Mouse (Mus musculus) liver, embryonic 11.5 days (tissue): ENCODE measurements around the gene Znhit6. TPM values are rescaled to one million over a fixed set of nuclear protein-coding genes. Genes with fewer than 3 reads are reported as not detected.

Experiments used
- ATAC-seq: fragments of 200-750 bp; cut with Nextera tagmentation; replicated peaks from 2 replicates; pipeline ENCODE4 v1.8.0; 2017; ENCODE audit warnings: moderate number of reproducible peaks, mild to moderate bottlenecking, moderate TSS enrichment, moderate library complexity; ENCODE audit not compliant: low FRiP score
- DNase-seq: peaks from one replicate; pipeline ENCODE4 v3.0.0-alpha.2; 2017; ENCODE audit warnings: low spot score
- H3K27ac ChIP-seq: fragments of 300-500 bp; sonication (generic); 2 replicates; pipeline ENCODE4 v1.5.1; 2014; ENCODE audit warnings: mild to moderate bottlenecking, low read depth, low read length, control low read depth
- H3K27me3 ChIP-seq: fragments of 300-500 bp; sonication (generic); replicated peaks from 2 replicates; pipeline ENCODE4 v1.6.1; 2014; ENCODE audit warnings: low read length, mixed read lengths; ENCODE audit not compliant: control insufficient read depth, insufficient read depth
- H3K36me3 ChIP-seq: fragments of 300-500 bp; sonication (generic); 2 replicates; pipeline ENCODE4 v1.6.1; 2014; ENCODE audit warnings: mild to moderate bottlenecking, low read length, moderate library complexity, mixed read lengths; ENCODE audit not compliant: control insufficient read depth, insufficient read depth
- H3K4me1 ChIP-seq: fragments of 300-500 bp; sonication (generic); replicated peaks from 2 replicates; pipeline ENCODE4 v1.6.1; 2014; ENCODE audit warnings: low read length, mixed read lengths; ENCODE audit not compliant: control insufficient read depth, insufficient read depth
- H3K4me2 ChIP-seq: fragments of 300-500 bp; sonication (generic); 2 replicates; pipeline ENCODE4 v1.6.1; 2014; ENCODE audit warnings: mild to moderate bottlenecking, control low read depth, moderate library complexity
- H3K4me3 ChIP-seq: fragments of 300-500 bp; sonication (generic); 2 replicates; pipeline ENCODE4 v1.5.1; 2014; ENCODE audit warnings: low read depth, low read length, control low read depth
- H3K9ac ChIP-seq: fragments of 300-500 bp; sonication (generic); 2 replicates; pipeline ENCODE4 v1.6.1; 2014; ENCODE audit warnings: low read depth, low read length, control low read depth
- H3K9me3 ChIP-seq: fragments of 300-500 bp; sonication (generic); 2 replicates; pipeline ENCODE4 v1.6.1; 2016; ENCODE audit warnings: low read length, inconsistent platforms, mixed read lengths; ENCODE audit not compliant: control insufficient read depth
- WGBS: fragments of 180-500 bp; shearing (Covaris S2); extraction: QIAGEN DNeasy Blood & Tissue Kit; methylation state at CpG from one replicate; pipeline ENCODE4 v1.1.7; 2014; 5-methylcytosine and 5-hydroxymethylcytosine counted together
- polyA plus RNA-seq: library from polyadenylated mRNA; unstranded; fragments of >200 nt; fragmentation: Nextera tagmentation; extraction: Ambion mirVana; gene quantifications from 2 replicates; pipeline ENCODE4 v1.2.1, GENCODE M21; 2014

The Znhit6 gene
- polyA plus RNA-seq, 1 experiment from 2014 or later = 38.5 TPM

GRCm38 (mm10) chr3:145626063-145626462, 50.1 kb downstream of the Znhit6 start:
- no peak overlapping the region for H3K27ac ChIP-seq
- no peak overlapping the region for H3K4me3 ChIP-seq
- H3K9ac ChIP-seq = no peak overlapping the region
- no peak overlapping the region for H3K4me2 ChIP-seq
- H3K27me3 ChIP-seq = no peaks in the 10 kb centered on the region
- WGBS = 83% methylated on average over 1 of the region's 1 CpGs
- H3K4me1 ChIP-seq = no peaks in the 10 kb centered on the region
- no peaks in the 10 kb centered on the region for H3K36me3 ChIP-seq
- H3K9me3 ChIP-seq = no peaks in the 10 kb centered on the region
- DNase-seq = no peak
- no peak for ATAC-seq

DNA sequence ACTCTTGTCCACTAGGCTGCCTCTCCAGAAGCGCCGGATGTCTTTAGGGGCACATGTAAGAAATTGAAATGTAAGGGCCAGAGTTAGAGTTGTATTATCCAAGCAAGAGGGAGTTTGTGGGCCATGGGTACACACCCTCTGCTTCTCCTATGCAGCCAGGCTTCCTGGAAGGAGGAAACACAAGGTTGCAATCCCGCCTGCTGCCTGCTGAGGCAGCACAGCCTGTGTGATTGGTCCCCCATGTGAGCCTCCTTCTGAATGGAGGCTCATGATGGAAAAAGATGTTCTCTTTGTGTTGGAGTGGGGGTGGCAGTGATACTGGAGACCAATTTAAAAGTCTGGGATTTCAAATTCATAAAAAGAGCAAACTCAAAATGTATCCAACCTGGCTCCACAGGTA, 51.8 kb downstream of the Znhit6 start:
- no peak for DNase-seq
- Histone ChIP-seq H3K27me3 (no peaks in the 10 kb centered on the region), H3K36me3 (no peaks in the 10 kb centered on the region), H3K9ac (no peak overlapping the region), H3K4me3 (no peak overlapping the region), H3K9me3 (no peaks in the 10 kb centered on the region), H3K27ac (no peak overlapping the region), H3K4me1 (no peaks in the 10 kb centered on the region), H3K4me2 (no peak overlapping the region)
- no peak for ATAC-seq
- 75% methylated on average over 3 of the region's 3 CpGs for WGBS

DNA sequence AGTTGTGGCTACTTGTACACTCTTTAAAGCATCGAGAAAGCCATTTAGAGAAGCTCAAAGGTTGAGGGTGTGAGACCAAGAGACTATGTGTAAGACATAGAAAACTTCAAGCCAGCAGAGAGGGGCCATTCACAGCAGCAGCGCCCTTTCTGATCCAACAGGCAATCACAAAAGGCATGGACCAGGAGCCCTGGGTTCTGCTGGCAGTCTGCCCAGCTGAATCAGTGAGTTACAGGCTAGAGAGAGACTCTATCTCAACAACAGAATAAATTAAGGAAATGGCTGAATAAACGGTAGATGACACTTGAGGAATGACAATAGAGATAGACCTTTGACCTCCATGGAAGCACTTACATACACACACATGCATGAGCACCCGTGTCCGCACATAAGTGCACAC, 52.6 kb downstream of the Znhit6 start:
- H3K4me3 ChIP-seq = no peak overlapping the region

GRCm38 (mm10) chr3:145632888-145633287, 56.9 kb downstream of the Znhit6 start:
- H3K4me1 ChIP-seq = no peaks in the 10 kb centered on the region

More for the DNA sequence above, 52.6 kb downstream of the Znhit6 start:
- no peak overlapping the region for H3K27ac ChIP-seq
- H3K27me3 ChIP-seq = no peaks in the 10 kb centered on the region
- no peaks in the 10 kb centered on the region for H3K36me3 ChIP-seq
- H3K4me2 ChIP-seq = no peak overlapping the region
- no peak for DNase-seq
- H3K9ac ChIP-seq = no peak overlapping the region
- ATAC-seq = no peak
- no peaks in the 10 kb centered on the region for H3K4me1 ChIP-seq
- WGBS = 68% methylated on average over 5 of the region's 5 CpGs
- H3K9me3 ChIP-seq = no peaks in the 10 kb centered on the region

GRCm38 (mm10) chr3:145634002-145634710, 58.2 kb downstream of the Znhit6 start:
- no peaks in the 10 kb centered on the region for H3K4me1 ChIP-seq
- H3K9me3 ChIP-seq = no peaks in the 10 kb centered on the region
- no peak overlapping the region for H3K9ac ChIP-seq
- no peak overlapping the region for H3K27ac ChIP-seq
- ATAC-seq (peak; percentile 53; the same call in 1 of the 2 replicates), DNase-seq (no peak)
- H3K4me2 ChIP-seq = no peak overlapping the region
- no peaks in the 10 kb centered on the region for H3K27me3 ChIP-seq
- no peaks in the 10 kb centered on the region for H3K36me3 ChIP-seq
- no peak overlapping the region for H3K4me3 ChIP-seq
- WGBS = 64% methylated on average over 14 of the region's 14 CpGs

More at GRCm38 (mm10) chr3:145632888-145633287, 56.9 kb downstream of the Znhit6 start:
- Histone ChIP-seq H3K4me3 (no peak overlapping the region), H3K36me3 (no peaks in the 10 kb centered on the region), H3K27me3 (no peaks in the 10 kb centered on the region), H3K9me3 (no peaks in the 10 kb centered on the region), H3K9ac (no peak overlapping the region), H3K27ac (no peak overlapping the region), H3K4me2 (no peak overlapping the region)
- DNase-seq (no peak), ATAC-seq (no peak)
- WGBS = 35% methylated on average over 6 of the region's 6 CpGs

- no peak overlapping the region for H3K4me2 ChIP-seq
- no peak for ATAC-seq
These were observed 64.2 kb downstream of the Znhit6 start for GRCm38 (mm10) chr3:145640170-145640569.

GRCm38 (mm10) chr3:145640583-145640982, 64.6 kb downstream of the Znhit6 start:
- H3K4me2 ChIP-seq = no peak overlapping the region
- H3K4me3 ChIP-seq = no peak overlapping the region
- WGBS = 61% methylated on average over 4 of the region's 4 CpGs
- no peak overlapping the region for H3K27ac ChIP-seq
- no peaks in the 10 kb centered on the region for H3K9me3 ChIP-seq
- ATAC-seq (no peak), DNase-seq (no peak)
- no peaks in the 10 kb centered on the region for H3K36me3 ChIP-seq
- no peak overlapping the region for H3K9ac ChIP-seq
- no peaks in the 10 kb centered on the region for H3K27me3 ChIP-seq
- no peaks in the 10 kb centered on the region for H3K4me1 ChIP-seq

More at GRCm38 (mm10) chr3:145640170-145640569, 64.2 kb downstream of the Znhit6 start:
- H3K4me3 ChIP-seq = no peak overlapping the region
- no peak for DNase-seq
- H3K4me1 ChIP-seq = no peaks in the 10 kb centered on the region
- no peak overlapping the region for H3K9ac ChIP-seq
- whole genome bisulfite sequencing = 71% methylated on average over 4 of the region's 4 CpGs
- H3K27me3 ChIP-seq = no peaks in the 10 kb centered on the region
- H3K36me3 ChIP-seq = no peaks in the 10 kb centered on the region
- H3K27ac ChIP-seq = no peak overlapping the region
- no peaks in the 10 kb centered on the region for H3K9me3 ChIP-seq

- WGBS = 58% methylated on average over 5 of the region's 5 CpGs
- DNase-seq (no peak), ATAC-seq (no peak)
- Histone ChIP-seq H3K9me3 (no peaks in the 10 kb centered on the region), H3K36me3 (no peaks in the 10 kb centered on the region), H3K4me3 (no peak overlapping the region), H3K4me1 (no peaks in the 10 kb centered on the region), H3K27ac (no peak overlapping the region), H3K9ac (no peak overlapping the region), H3K4me2 (no peak overlapping the region), H3K27me3 (no peaks in the 10 kb centered on the region)
These were observed 65.2 kb downstream of the Znhit6 start for GRCm38 (mm10) chr3:145641036-145641685.

GRCm38 (mm10) chr3:145641878-145642277, 65.9 kb downstream of the Znhit6 start:
- no peak for ATAC-seq
- 78% methylated on average over 3 of the region's 3 CpGs for WGBS

More at GRCm38 (mm10) chr3:145641878-145642277, 65.9 kb downstream of the Znhit6 start:
- no peak overlapping the region for H3K4me3 ChIP-seq
- no peak overlapping the region for H3K4me2 ChIP-seq
- DNase-seq = no peak
- no peak overlapping the region for H3K27ac ChIP-seq
- no peaks in the 10 kb centered on the region for H3K36me3 ChIP-seq
- H3K9ac ChIP-seq = no peak overlapping the region
- no peaks in the 10 kb centered on the region for H3K9me3 ChIP-seq
- H3K4me1 ChIP-seq = no peaks in the 10 kb centered on the region
- no peaks in the 10 kb centered on the region for H3K27me3 ChIP-seq
